Mouse (Mus musculus): ENCODE data around the gene Tigd2. TPM values are rescaled to one million over a fixed set of nuclear protein-coding genes. Genes with fewer than 3 reads are reported as not detected.

Gene Tigd2
- polyA plus RNA-seq (2015; fragmentation: Nextera tagmentation; extraction: Ambion mirVana) = 12.9 and 14.5 TPM in 2 replicates

DNA sequence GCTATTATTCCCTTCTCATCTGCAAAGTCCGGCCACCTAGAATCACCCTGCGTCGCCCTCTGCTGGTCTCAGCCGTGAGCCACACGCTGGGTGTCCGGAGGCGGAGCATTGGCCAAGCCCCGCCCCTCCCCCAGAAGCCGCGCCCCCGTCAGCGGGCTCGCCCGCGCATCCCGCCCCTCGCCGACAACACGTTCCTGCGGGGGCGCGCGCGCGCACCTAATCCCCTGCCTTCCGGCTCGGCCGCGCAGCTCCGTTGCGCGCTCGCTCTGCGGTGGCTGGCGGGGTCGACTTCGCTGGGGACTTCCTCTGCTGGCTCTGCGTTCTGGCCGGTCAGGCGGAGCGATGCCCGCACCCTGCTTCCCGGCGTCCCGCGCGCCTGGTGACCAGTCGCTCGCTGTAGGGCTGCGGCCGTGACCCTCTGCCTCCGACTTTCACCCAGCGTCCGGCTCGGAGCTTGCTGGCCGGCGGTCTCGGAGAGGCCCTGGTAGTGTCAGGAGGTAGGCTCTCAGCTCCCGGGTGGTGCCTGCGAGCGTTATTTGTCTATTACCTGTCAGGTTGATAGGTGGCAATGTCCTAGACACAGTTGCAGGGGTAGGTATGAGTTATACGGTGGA lies at the start of gene Tigd2:
TSS of gene Tigd2 (plus strand) at position 186 of the 614 bp plus-strand sequence.

Other genes with a start within 250 kb of the Tigd2 start
- gene Fam13a, start 184.3 kb upstream of the Tigd2 start, polyA plus RNA-seq (2015; fragmentation: Nextera tagmentation; extraction: Ambion mirVana) = 15.0 and 20.3 TPM in 2 replicates
- gene Gprin3, start 217.4 kb downstream of the Tigd2 start, polyA plus RNA-seq (2015; fragmentation: Nextera tagmentation; extraction: Ambion mirVana) = 13.4 and 14.0 TPM in 2 replicates

All from neural tube, postnatal 0 days (tissue).